ENCODE assay signal across 22 mouse cellular contexts in the genomic region with DNA sequence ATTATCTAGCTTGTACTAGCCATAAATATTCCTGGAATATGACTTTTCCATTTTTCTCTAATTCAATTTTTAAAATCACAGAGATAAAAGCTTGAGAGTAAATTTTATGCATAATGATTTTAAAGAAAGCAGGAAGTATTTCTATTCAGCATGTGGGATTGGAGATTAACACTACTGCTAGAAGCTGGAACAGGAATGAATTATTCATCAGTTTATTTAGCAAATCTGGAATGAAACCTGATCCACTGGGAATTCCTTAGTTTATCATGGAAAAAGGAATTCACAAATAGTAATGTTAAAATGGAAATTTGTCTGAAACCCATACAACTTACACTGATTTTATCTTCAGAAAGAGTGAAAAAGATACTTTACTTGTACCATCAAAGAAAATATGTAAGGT.
DNase-seq lines count a peak whose midpoint lies in the region; ATAC-seq lines count a peak whose summit lies in the region.
"Had no signal": no experiment of that assay in that cellular context is flagged by ENCODE, and none has a peak within 500 bp of the region (broad histone marks: within the 10 kb centered on the region; RNA-seq: fewer than 3 reads in every experiment).

No protein-coding gene starts in this region.

- DNase-seq in midbrain, embryonic 14.5 days = peak; percentile 57
- peak; percentile 11 for DNase-seq in Muller cell, postnatal 12 days (ENCODE audit: inconsistent ontology term)
- DNase-seq in brain, adult 2 months (ENCODE audit: low read depth, low spot score) = peak; percentile 11
- DNase-seq in telencephalon, adult 2 months (ENCODE audit: low read depth, low spot score) = peak; percentile 6
- DNase-seq in adrenal gland, postnatal 4 days (ENCODE audit: low spot score in 2 of 2) = no peak
- DNase-seq in yolk sac, embryonic 10.5 days (ENCODE audit: low spot score) = no peak
- DNase-seq: adrenal gland, adult 8-10 months; adrenal gland, postnatal 14 days; adrenal gland, postnatal 36 days; cerebellum, adult 11-12 months; cerebellum, adult 2 months; cerebellum, adult 9-10 months; cerebellum, postnatal 10 days; cerebellum, postnatal 25 days; forebrain, postnatal 0 days had no signal

- no peaks in the 10 kb centered on the region for H3K36me3 ChIP-seq in midbrain, embryonic 14.5 days (ENCODE audit: control insufficient read depth, insufficient read depth, low read length)
- no peaks in the 10 kb centered on the region for H3K36me3 ChIP-seq in midbrain, embryonic 13.5 days
- H3K36me3 ChIP-seq: embryonic facial prominence, embryonic 10.5 days; embryonic facial prominence, embryonic 12.5 days; forebrain, embryonic 15.5 days had no signal

- H3K27me3 ChIP-seq in midbrain, embryonic 14.5 days (ENCODE audit: control insufficient read depth, insufficient read depth, low read length) = no peaks in the 10 kb centered on the region
- no peaks in the 10 kb centered on the region for H3K27me3 ChIP-seq in midbrain, embryonic 13.5 days
- H3K27me3 ChIP-seq: embryonic facial prominence, embryonic 12.5 days; forebrain, embryonic 13.5 days; forebrain, embryonic 15.5 days; Patski had no signal

- H3K9me3 ChIP-seq in midbrain, embryonic 14.5 days (ENCODE audit: control insufficient read depth, low read length) = no peaks in the 10 kb centered on the region
- no peaks in the 10 kb centered on the region for H3K9me3 ChIP-seq in midbrain, embryonic 13.5 days
- H3K9me3 ChIP-seq: embryonic facial prominence, embryonic 10.5 days; embryonic facial prominence, embryonic 12.5 days; forebrain, embryonic 13.5 days; forebrain, embryonic 15.5 days had no signal

- no peak overlapping the region for H3K4me2 ChIP-seq in midbrain, embryonic 14.5 days (ENCODE audit: low read length)
- no peak overlapping the region for H3K4me2 ChIP-seq in midbrain, embryonic 13.5 days (replicated peaks)
- H3K4me2 ChIP-seq: embryonic facial prominence, embryonic 12.5 days; forebrain, embryonic 13.5 days; forebrain, embryonic 15.5 days had no signal

- H3K9ac ChIP-seq in midbrain, embryonic 14.5 days (replicated peaks; ENCODE audit: low read length) = no peak overlapping the region
- no peak overlapping the region for H3K9ac ChIP-seq in midbrain, embryonic 13.5 days (replicated peaks)
- H3K9ac ChIP-seq: embryonic facial prominence, embryonic 12.5 days; forebrain, embryonic 13.5 days; forebrain, embryonic 15.5 days; forebrain, postnatal 0 days had no signal

- no peaks in the 10 kb centered on the region for H3K4me1 ChIP-seq in midbrain, embryonic 14.5 days (ENCODE audit: control insufficient read depth, insufficient read depth, low read length)
- no peaks in the 10 kb centered on the region for H3K4me1 ChIP-seq in midbrain, embryonic 13.5 days (replicated peaks)
- H3K4me1 ChIP-seq: embryonic facial prominence, embryonic 10.5 days; embryonic facial prominence, embryonic 12.5 days; forebrain, embryonic 13.5 days; forebrain, embryonic 15.5 days had no signal

- no peak overlapping the region for H3K4me3 ChIP-seq in midbrain, embryonic 14.5 days (replicated peaks; ENCODE audit: low read depth, low read length)
- H3K4me3 ChIP-seq in midbrain, embryonic 13.5 days (replicated peaks) = no peak overlapping the region
- H3K4me3 ChIP-seq: embryonic facial prominence, embryonic 10.5 days; embryonic facial prominence, embryonic 12.5 days; forebrain, embryonic 13.5 days; forebrain, embryonic 15.5 days had no signal

- ATAC-seq in midbrain, embryonic 14.5 days (ENCODE audit: low FRiP score, low TSS enrichment) = no peak
- no peak for ATAC-seq in midbrain, embryonic 13.5 days
- ATAC-seq: activated CD4-positive, CD25-positive, alpha-beta regulatory T cell, adult 4 months; forebrain, embryonic 13.5 days; forebrain, embryonic 15.5 days; forebrain, postnatal 0 days; Patski had no signal

- no peak overlapping the region for H3K27ac ChIP-seq in midbrain, embryonic 14.5 days (replicated peaks; ENCODE audit: low read depth, low read length)
- no peak overlapping the region for H3K27ac ChIP-seq in midbrain, embryonic 13.5 days
- H3K27ac ChIP-seq: embryonic facial prominence, embryonic 10.5 days; embryonic facial prominence, embryonic 12.5 days; forebrain, embryonic 13.5 days; forebrain, embryonic 15.5 days had no signal

Comparison
In these comparisons a context has a peak if more than half of its experiments do, and no peak if none do; other contexts are left out.
1. DNase-seq: peak in midbrain, embryonic 14.5 days (single experiment), Muller cell, postnatal 12 days (single experiment), brain, adult 2 months (single experiment) and telencephalon, adult 2 months (single experiment); none in adrenal gland, postnatal 4 days (0 of 2) and yolk sac, embryonic 10.5 days (single experiment).